Mouse (Mus musculus) heart, adult 9 months (tissue): ENCODE data around the gene Gp1bb.

ENCODE experiments used
- DNase-seq, 2 experiments: peaks; one replicate each; pipeline ENCODE4 v3.0.0; 2022; ENCODE audit warnings: low spot score in 2 of 2

Gene Gp1bb

GRCm38 (mm10) chr16:18628206-18628947, 6.2 kb upstream of the Gp1bb start:
- no peak for DNase-seq

- no peak for DNase-seq
These were observed 5.0 kb upstream of the Gp1bb start for GRCm38 (mm10) chr16:18627163-18627562.

- peak; percentile 70 to 84 for DNase-seq
These were observed 4.2 kb upstream of the Gp1bb start, which contains the start of gene Gm49601 for GRCm38 (mm10) chr16:18626376-18626878. TSS of gene Gm49601 (minus strand) at chr16:18626427.

GRCm38 (mm10) chr16:18625791-18626311, 3.6 kb upstream of the Gp1bb start:
- no peak for DNase-seq

GRCm38 (mm10) chr16:18625097-18625496, 2.9 kb upstream of the Gp1bb start:
- no peak for DNase-seq

GRCm38 (mm10) chr16:18624641-18625040, 2.4 kb upstream of the Gp1bb start:
- DNase-seq = no peak

- no peak for DNase-seq
These were observed 1.7 kb upstream of the Gp1bb start for GRCm38 (mm10) chr16:18623751-18624540.

GRCm38 (mm10) chr16:18622916-18623750, 930 bp upstream of the Gp1bb start:
- DNase-seq = no peak

- no peak for DNase-seq
These were observed 721 bp downstream of the Gp1bb start for GRCm38 (mm10) chr16:18621362-18622001.

- DNase-seq = no peak
These were observed 1.4 kb downstream of the Gp1bb start for GRCm38 (mm10) chr16:18620601-18621361.

GRCm38 (mm10) chr16:18620201-18620600, 2.0 kb downstream of the Gp1bb start:
- no peak for DNase-seq

- DNase-seq = no peak
These were observed 3.1 kb downstream of the Gp1bb start for GRCm38 (mm10) chr16:18619110-18619509.

- no peak for DNase-seq
These were observed 3.9 kb downstream of the Gp1bb start for GRCm38 (mm10) chr16:18618297-18618696.

- DNase-seq = peak; percentile 61 to 75
These were observed 4.7 kb downstream of the Gp1bb start for GRCm38 (mm10) chr16:18617370-18618065.

GRCm38 (mm10) chr16:18613301-18613700, 8.9 kb downstream of the Gp1bb start:
- DNase-seq = no peak

- DNase-seq = no peak
These were observed 10.5 kb downstream of the Gp1bb start for GRCm38 (mm10) chr16:18611752-18612151.

- DNase-seq = no peak
These were observed 13.1 kb downstream of the Gp1bb start for GRCm38 (mm10) chr16:18609099-18609498.

- DNase-seq = no peak
These were observed 14.0 kb downstream of the Gp1bb start for GRCm38 (mm10) chr16:18608226-18608625.

GRCm38 (mm10) chr16:18605705-18606104, 16.5 kb downstream of the Gp1bb start:
- no peak for DNase-seq

GRCm38 (mm10) chr16:18604267-18604701, 17.9 kb downstream of the Gp1bb start:
- peak; percentile 65 for DNase-seq
